ENCODE assay signal across 10 mouse cellular contexts in the genomic region with DNA sequence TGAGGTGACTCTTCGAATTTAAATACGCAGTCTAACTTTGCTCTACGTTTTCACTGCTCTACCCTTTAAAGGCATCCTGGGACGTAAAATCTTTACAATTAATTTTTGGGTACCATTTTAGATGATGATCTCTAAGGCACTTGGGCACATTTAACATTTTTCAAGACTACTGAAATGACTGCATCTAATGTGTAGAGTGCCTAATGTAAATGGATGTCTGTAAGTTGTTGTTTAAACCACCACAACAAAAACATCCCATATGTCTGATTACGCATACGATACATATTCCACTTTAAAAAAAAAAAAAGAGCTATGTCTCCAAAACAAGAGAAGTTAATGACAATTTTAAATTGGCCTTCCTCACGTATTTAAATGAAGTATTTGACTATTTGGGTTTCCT.
DNase-seq lines count a peak whose midpoint lies in the region; ATAC-seq and TF ChIP-seq lines count a peak whose summit lies in the region.
"Had no signal": no experiment of that assay in that cellular context is flagged by ENCODE, and none has a peak within 500 bp of the region (broad histone marks: within the 10 kb centered on the region; RNA-seq: fewer than 3 reads in every experiment).

No protein-coding gene starts in this region.

- TF ChIP-seq CTCF in kidney, adult 2 months (conservative IDR thresholded peaks at IDR 0.05; ENCODE audit: insufficient read depth, insufficient read length, low read depth, low read length): no peak
- TF ChIP-seq CTCF in hindbrain, postnatal 0 days (IDR thresholded peaks at IDR 0.05; ENCODE audit: low read depth): no peak

- no peaks in the 10 kb centered on the region for H3K36me3 ChIP-seq in kidney, adult 2 months (ENCODE audit: control insufficient read depth, insufficient read depth, low read length)
- no peaks in the 10 kb centered on the region for H3K36me3 ChIP-seq in embryonic facial prominence, embryonic 13.5 days
- H3K36me3 ChIP-seq in hindbrain, postnatal 0 days (ENCODE audit: insufficient read depth, low read length): no peaks in the 10 kb centered on the region
- no peaks in the 10 kb centered on the region for H3K36me3 ChIP-seq in midbrain, embryonic 16.5 days (ENCODE audit: control insufficient read depth, insufficient read depth, low read length)

- DNase-seq in kidney, adult 2 months: no peak
- DNase-seq in kidney, adult 9 months: no peak
- DNase-seq in hindbrain, postnatal 0 days (ENCODE audit: low spot score): peak; percentile 47
- DNase-seq in adrenal gland, postnatal 14 days: no peak
- no peak for DNase-seq in B cell, adult 2 months
- DNase-seq: thymus, postnatal 4 days had no signal

- 0 out of 2 replicates have a peak overlapping the region, but pooled peaks have one; percentile 43 for H3K4me3 ChIP-seq in kidney, adult 2 months (ENCODE audit: insufficient read depth, low read depth, low read length)
- H3K4me3 ChIP-seq in embryonic facial prominence, embryonic 13.5 days: peak overlapping the region; percentile 51
- peak overlapping the region; percentile 44 for H3K4me3 ChIP-seq in hindbrain, postnatal 0 days (ENCODE audit: low read length)
- H3K4me3 ChIP-seq in midbrain, embryonic 16.5 days (ENCODE audit: low read depth, low read length): peak overlapping the region; percentile 53
- H3K4me3 ChIP-seq: myocyte had no signal

- H3K27me3 ChIP-seq in kidney, adult 2 months (replicated peaks; ENCODE audit: control insufficient read depth, insufficient read depth, low read length): no peaks in the 10 kb centered on the region
- no peaks in the 10 kb centered on the region for H3K27me3 ChIP-seq in embryonic facial prominence, embryonic 13.5 days
- no peaks in the 10 kb centered on the region for H3K27me3 ChIP-seq in hindbrain, postnatal 0 days (ENCODE audit: insufficient read depth, low read length)
- no peaks in the 10 kb centered on the region for H3K27me3 ChIP-seq in midbrain, embryonic 16.5 days (ENCODE audit: control insufficient read depth, insufficient read depth, low read depth, low read length)

- H3K9me3 ChIP-seq in embryonic facial prominence, embryonic 13.5 days: no peaks in the 10 kb centered on the region
- H3K9me3 ChIP-seq in hindbrain, postnatal 0 days (ENCODE audit: low read length): no peaks in the 10 kb centered on the region
- no peaks in the 10 kb centered on the region for H3K9me3 ChIP-seq in midbrain, embryonic 16.5 days (replicated peaks; ENCODE audit: control insufficient read depth, low read length, poor library complexity, severe bottlenecking)

- H3K4me1 ChIP-seq in kidney, adult 2 months (ENCODE audit: control insufficient read depth, insufficient read depth, low read length): no peaks in the 10 kb centered on the region
- no peaks in the 10 kb centered on the region for H3K4me1 ChIP-seq in embryonic facial prominence, embryonic 13.5 days
- H3K4me1 ChIP-seq in hindbrain, postnatal 0 days (ENCODE audit: insufficient read depth, low read length): 0 out of 2 replicates have a peak, but pooled peaks cover 3% of the 10 kb centered on the region
- peaks cover 13% of the 10 kb centered on the region for H3K4me1 ChIP-seq in midbrain, embryonic 16.5 days (ENCODE audit: control insufficient read depth, insufficient read depth, low read length)

- ATAC-seq in embryonic facial prominence, embryonic 13.5 days (ENCODE audit: insufficient number of reproducible peaks, insufficient read depth, low FRiP score, low TSS enrichment, low read depth): no peak
- ATAC-seq in hindbrain, postnatal 0 days: no peak
- ATAC-seq in midbrain, embryonic 16.5 days: no peak
- no peak for ATAC-seq in granulocyte monocyte progenitor cell, adult 5-6 weeks (replicated peaks; ENCODE audit: poor library complexity, severe bottlenecking)

- H3K27ac ChIP-seq in kidney, adult 2 months (ENCODE audit: insufficient read depth, low read depth, low read length): no peak overlapping the region
- H3K27ac ChIP-seq in embryonic facial prominence, embryonic 13.5 days: no peak overlapping the region
- peak overlapping the region; percentile 80 for H3K27ac ChIP-seq in hindbrain, postnatal 0 days
- H3K27ac ChIP-seq in midbrain, embryonic 16.5 days (ENCODE audit: low read length): peak overlapping the region; percentile 94

- peak overlapping the region; percentile 75 for H3K4me2 ChIP-seq in embryonic facial prominence, embryonic 13.5 days
- peak overlapping the region; percentile 67 for H3K4me2 ChIP-seq in hindbrain, postnatal 0 days (ENCODE audit: low read depth, low read length)
- H3K4me2 ChIP-seq in midbrain, embryonic 16.5 days (ENCODE audit: low read length): peak overlapping the region; percentile 82

- WGBS in kidney, adult 2 months: 77% methylated on average over 7 of the region's 7 CpGs
- WGBS in embryonic facial prominence, embryonic 13.5 days: 55% methylated on average over 7 of the region's 7 CpGs
- 16% methylated on average over 7 of the region's 7 CpGs for whole genome bisulfite sequencing in hindbrain, postnatal 0 days
- WGBS in midbrain, embryonic 16.5 days: 25% methylated on average over 7 of the region's 7 CpGs

- TF ChIP-seq POLR2A in kidney, adult 2 months (IDR thresholded peaks at IDR 0.05; ENCODE audit: low read depth, low read length): no peak

- H3K9ac ChIP-seq in embryonic facial prominence, embryonic 13.5 days: peak overlapping the region; percentile 62; the same call in 1 of the 2 replicates
- H3K9ac ChIP-seq in hindbrain, postnatal 0 days (replicated peaks; ENCODE audit: low read length): peak overlapping the region; percentile 54
- peak overlapping the region; percentile 82 for H3K9ac ChIP-seq in midbrain, embryonic 16.5 days (ENCODE audit: low read depth, low read length)

Comparison
In these comparisons a context has a peak if more than half of its experiments do, and no peak if none do; other contexts are left out.
1. H3K27ac ChIP-seq: peak in hindbrain, postnatal 0 days (single experiment) and midbrain, embryonic 16.5 days (single experiment); none in kidney, adult 2 months (single experiment) and embryonic facial prominence, embryonic 13.5 days (single experiment).
2. Peak in every context shown above with its lines, with median percentiles within 50 percentile points of each other: H3K4me3 ChIP-seq, H3K4me2 ChIP-seq and H3K9ac ChIP-seq.